Mouse (Mus musculus) CH12.LX (cell line): ENCODE measurements around the gene Akt2. TPM values are rescaled to one million over a fixed set of nuclear protein-coding genes. Genes with fewer than 3 reads are reported as not detected.

Experiments used
- DNase-seq: peaks from one replicate; pipeline ENCODE4 v3.0.0-alpha.2; 2013; ENCODE audit errors: extremely low read depth
- H3K27ac ChIP-seq: 2 replicates; pipeline ENCODE4 v1.5.1; 2012; ENCODE audit warnings: low read depth, mild to moderate bottlenecking, control low read depth, moderate library complexity; ENCODE audit not compliant: insufficient read depth
- H3K27me3 ChIP-seq: replicated peaks from 2 replicates; pipeline ENCODE3; 2012; ENCODE audit warnings: inconsistent platforms
- H3K36me3 ChIP-seq, 2 experiments: replicated peaks in 1 of 2; 2 replicates each; pipeline versions ENCODE3 to v1.6.1; 2012; ENCODE audit warnings: inconsistent platforms in 1 of 2, low read length in 1 of 2, mild to moderate bottlenecking in 1 of 2, mixed read lengths in 1 of 2, moderate library complexity in 1 of 2; ENCODE audit not compliant: control insufficient read depth in 1 of 2, insufficient read depth in 1 of 2
- H3K4me1 ChIP-seq, 2 experiments: 2 replicates each; pipeline ENCODE4 v1.6.1; 2012; ENCODE audit warnings: inconsistent platforms in 1 of 2, moderate library complexity in 1 of 2; ENCODE audit not compliant: insufficient read depth in 2 of 2, control insufficient read depth in 1 of 2
- H3K4me2 ChIP-seq: 2 replicates; pipeline ENCODE4 v1.6.1; 2012; ENCODE audit warnings: low read depth, mild to moderate bottlenecking, control low read depth; ENCODE audit not compliant: poor library complexity, insufficient read depth, severe bottlenecking
- H3K4me3 ChIP-seq, 3 experiments: fragments of 150-350 bp in 1 of 3; sonication (generic) in 1 of 3; replicated peaks in 1 of 3; 2 replicates each; pipeline versions ENCODE3 to v1.5.1; 2011 to 2012; ENCODE audit warnings: low read depth in 2 of 3, low read length in 2 of 3, mild to moderate bottlenecking in 2 of 3, moderate library complexity in 2 of 3, control low read depth in 1 of 3, improper control_type of control experiment in 1 of 3, inconsistent platforms in 1 of 3, mixed read lengths in 1 of 3; ENCODE audit not compliant: poor library complexity in 1 of 3
- H3K79me2 ChIP-seq: replicated peaks from 2 replicates; pipeline ENCODE4 v1.6.1; 2012; ENCODE audit warnings: mild to moderate bottlenecking, moderate library complexity; ENCODE audit not compliant: control insufficient read depth, poor library complexity, insufficient read depth, severe bottlenecking; ENCODE audit errors: extremely low read depth
- H3K9ac ChIP-seq: 2 replicates; pipeline ENCODE4 v1.6.1; 2012; ENCODE audit warnings: low read depth, mild to moderate bottlenecking, control low read depth, moderate library complexity; ENCODE audit not compliant: insufficient read depth
- H3K9me3 ChIP-seq: replicated peaks from 2 replicates; pipeline ENCODE3; 2012; ENCODE audit warnings: low read length, inconsistent platforms, mixed read lengths
- BHLHE40 ChIP-seq: IDR thresholded peaks from 2 replicates; pipeline ENCODE4 v1.6.1; 2011; ENCODE audit warnings: mild to moderate bottlenecking, low read depth, low read length, improper control_type of control experiment
- CTCF ChIP-seq, 2 experiments: IDR thresholded peaks in 1 of 2; conservative IDR thresholded peaks in 1 of 2; 2 replicates each; pipeline ENCODE4 v1.5.1; 2011 to 2012; ENCODE audit warnings: low read depth in 2 of 2, low read length in 2 of 2, improper control_type of control experiment in 1 of 2, inconsistent platforms in 1 of 2, mild to moderate bottlenecking in 1 of 2, moderate library complexity in 1 of 2
- ETS1 ChIP-seq: conservative IDR thresholded peaks from 2 replicates; pipeline ENCODE4 v1.6.1; 2012; ENCODE audit warnings: low read depth, mild to moderate bottlenecking, inconsistent platforms, low read length, improper control_type of control experiment, moderate library complexity
- HCFC1 ChIP-seq: IDR thresholded peaks from 2 replicates; pipeline ENCODE4 v1.6.1; 2012; ENCODE audit warnings: low read depth, mild to moderate bottlenecking, inconsistent platforms, low read length, improper control_type of control experiment
- IRF4 ChIP-seq: IDR thresholded peaks from 2 replicates; pipeline ENCODE4 v1.6.1; 2014; ENCODE audit warnings: low read depth, mild to moderate bottlenecking, inconsistent platforms, low read length, improper control_type of control experiment
- MAZ ChIP-seq: IDR thresholded peaks from 2 replicates; pipeline ENCODE4 v1.6.1; 2012; ENCODE audit warnings: low read depth, mild to moderate bottlenecking, inconsistent platforms, low read length, improper control_type of control experiment, moderate library complexity
- MXI1 ChIP-seq: IDR thresholded peaks from 2 replicates; pipeline ENCODE4 v1.6.1; 2011; ENCODE audit warnings: mild to moderate bottlenecking, low read depth, low read length, improper control_type of control experiment
- MYC ChIP-seq: IDR thresholded peaks from 2 replicates; pipeline ENCODE4 v1.6.1; 2011; ENCODE audit warnings: low read depth, mild to moderate bottlenecking, improper control_type of control experiment, low read length
- RAD21 ChIP-seq: IDR thresholded peaks from 2 replicates; pipeline ENCODE4 v1.6.1; 2011; ENCODE audit warnings: low read depth, mild to moderate bottlenecking, low read length, improper control_type of control experiment, moderate library complexity
- SMC3 ChIP-seq: IDR thresholded peaks from 2 replicates; pipeline ENCODE4 v1.6.1; 2011; ENCODE audit warnings: low read depth, low read length, improper control_type of control experiment
- ZMIZ1 ChIP-seq: IDR thresholded peaks from 2 replicates; pipeline ENCODE4 v1.6.1; 2012; ENCODE audit warnings: low read depth, mild to moderate bottlenecking, inconsistent platforms, low read length, improper control_type of control experiment
- dilution Hi-C: fragments of 300-500 bp; cut with MboI; formaldehyde crosslinking; loops from 2 replicates; pipeline ENCODE4 v1.14.3; 2020; ENCODE audit warnings: low sequenced_read_pairs; ENCODE audit not compliant: extremely low pct_unique_long_range_greater_than_20kb, extremely low pct_ligation_motif_present
- in situ Hi-C: fragments of 300-500 bp; cut with MboI; formaldehyde crosslinking; loops from 3 replicates; pipeline ENCODE4 v1.14.3; 2019; ENCODE audit warnings: low sequenced_read_pairs, low pct_ligation_motif_present, low pct_unique_long_range_greater_than_20kb, mixed read lengths
- polyA plus RNA-seq: library from polyadenylated mRNA; unstranded; fragments of >175 nt; gene quantifications from 2 replicates; pipeline ENCODE4 v1.2.1, GENCODE M21; 2012; ENCODE audit warnings: low read depth; ENCODE audit not compliant: insufficient read length
- total RNA-seq, 2 experiments: library from RNA; depleted of rRNA; stranded (reverse); fragments of 300-350 nt in 1 of 2; fragments of >200 nt in 1 of 2; gene quantifications; 2 replicates each; pipeline ENCODE4 v1.2.3; 2012 to 2014

Akt2 gene
- total and polyA plus RNA-seq, 3 experiments, result 39.5 to 77.3 (median 40.3) TPM

DNA sequence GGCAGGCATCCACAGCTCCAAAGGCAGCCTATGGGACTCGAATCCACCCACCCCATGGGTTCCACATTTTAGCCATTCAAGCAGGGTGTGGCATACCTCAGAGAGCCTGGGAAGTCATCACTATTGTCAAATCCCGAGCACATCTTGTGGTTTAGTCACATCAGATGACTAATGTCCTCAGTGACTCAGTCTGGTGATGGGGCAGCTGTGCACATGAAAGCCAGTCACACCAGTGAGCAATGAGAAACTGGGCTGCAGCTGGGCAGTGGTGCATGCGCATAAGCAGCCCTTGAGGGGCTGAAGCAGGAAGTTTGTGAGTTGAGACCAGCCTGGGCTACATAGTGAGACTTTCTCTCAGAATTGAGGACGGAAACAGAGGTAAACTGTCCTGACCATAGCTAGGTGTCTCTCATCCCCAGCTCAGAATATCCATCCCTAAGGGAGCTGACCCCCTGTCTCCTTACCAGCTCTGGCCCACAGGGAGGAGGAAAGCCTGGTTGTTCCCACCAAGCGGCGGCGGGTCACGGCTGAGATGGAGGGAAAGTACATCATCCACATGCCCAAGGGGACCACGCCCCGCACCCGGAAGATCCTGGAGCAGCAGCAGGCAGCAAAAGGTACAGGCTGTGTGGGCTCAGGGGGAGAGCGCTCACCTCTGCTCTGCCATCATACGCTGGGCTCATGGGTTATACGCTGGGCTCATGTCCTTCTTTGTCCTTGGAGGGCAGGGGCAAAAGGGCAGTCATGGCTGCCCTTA lies 17.1 kb upstream of the Akt2 start:
- in situ Hi-C loops (no loop called here), dilution Hi-C loops (no loop called here)
- no peak overlapping the region for H3K4me2 ChIP-seq
- peak; percentile 26 for DNase-seq
- H3K27me3 ChIP-seq, result no peaks in the 10 kb centered on the region
- no peak overlapping the region for H3K4me3 ChIP-seq
- peaks cover 3 to 36% of the 10 kb centered on the region in 2 experiments for H3K4me1 ChIP-seq
- H3K79me2 ChIP-seq, result no peaks in the 10 kb centered on the region
- TF ChIP-seq HCFC1 (no peak), MYC (no peak), ETS1 (peak; percentile 70), BHLHE40 (peak; percentile 68)
- no peaks in the 10 kb centered on the region for H3K9me3 ChIP-seq
- H3K36me3 ChIP-seq, result peaks cover 62 to 88% of the 10 kb centered on the region in 2 experiments
- H3K27ac ChIP-seq, result no peak overlapping the region
- H3K9ac ChIP-seq, result no peak overlapping the region

GRCm38 (mm10) chr7:27576914-27577313 lies 14.4 kb upstream of the Akt2 start:
- H3K9ac ChIP-seq, result no peak overlapping the region
- DNase-seq, result peak; percentile 56
- dilution Hi-C loops, result no loop called here
- TF ChIP-seq SMC3, result peak; percentile 37
- no peak for TF ChIP-seq MYC
- peak; percentile 48 for TF ChIP-seq RAD21
- peak; percentile 41 to 61 for TF ChIP-seq CTCF (conservative IDR thresholded peaks at IDR 0.05 in 1 of 2, IDR thresholded peaks at IDR 0.05 in 1 of 2; ENCODE audit: low read depth in 2 of 2, low read length in 2 of 2)
- TF ChIP-seq ETS1, result no peak
- TF ChIP-seq, all 38 proteins: peak for 3
- Histone ChIP-seq H3K4me1 (peaks cover 3 to 29% of the 10 kb centered on the region in 2 experiments), H3K36me3 (peaks cover 74 to 91% of the 10 kb centered on the region in 2 experiments), H3K79me2 (no peaks in the 10 kb centered on the region), H3K4me2 (no peak overlapping the region), H3K4me3 (no peak overlapping the region), H3K9me3 (no peaks in the 10 kb centered on the region), H3K27me3 (no peaks in the 10 kb centered on the region), H3K27ac (no peak overlapping the region)
- in situ Hi-C loops, result no loop called here

GRCm38 (mm10) chr7:27577589-27577988 lies 13.8 kb upstream of the Akt2 start:
- H3K27ac ChIP-seq, result no peak overlapping the region
- in situ Hi-C loops, result no loop called here
- H3K36me3 ChIP-seq, result peaks cover 72 to 91% of the 10 kb centered on the region in 2 experiments
- dilution Hi-C loops, result no loop called here
- no peak overlapping the region for H3K9ac ChIP-seq
- H3K4me1 ChIP-seq, result peaks cover 3 to 29% of the 10 kb centered on the region in 2 experiments
- no peaks in the 10 kb centered on the region for H3K79me2 ChIP-seq
- no peaks in the 10 kb centered on the region for H3K9me3 ChIP-seq
- no peak for DNase-seq
- TF ChIP-seq ETS1 (no peak), MXI1 (no peak), ZMIZ1 (no peak), MAZ (no peak), RAD21 (no peak), BHLHE40 (no peak), SMC3 (no peak), IRF4 (no peak)
- H3K4me3 ChIP-seq, result no peak overlapping the region
- H3K4me2 ChIP-seq, result no peak overlapping the region
- H3K27me3 ChIP-seq, result no peaks in the 10 kb centered on the region
